Mouse (Mus musculus) right cerebral cortex, postnatal 25 days (tissue): ENCODE data around the gene Pdcd2l.
A peak's percentile ranks its signal among the peaks of the same experiment; 100 is the strongest.

Experiments
- DNase-seq: peaks from one replicate; pipeline ENCODE4 v3.0.0; 2022

The Pdcd2l gene

DNA sequence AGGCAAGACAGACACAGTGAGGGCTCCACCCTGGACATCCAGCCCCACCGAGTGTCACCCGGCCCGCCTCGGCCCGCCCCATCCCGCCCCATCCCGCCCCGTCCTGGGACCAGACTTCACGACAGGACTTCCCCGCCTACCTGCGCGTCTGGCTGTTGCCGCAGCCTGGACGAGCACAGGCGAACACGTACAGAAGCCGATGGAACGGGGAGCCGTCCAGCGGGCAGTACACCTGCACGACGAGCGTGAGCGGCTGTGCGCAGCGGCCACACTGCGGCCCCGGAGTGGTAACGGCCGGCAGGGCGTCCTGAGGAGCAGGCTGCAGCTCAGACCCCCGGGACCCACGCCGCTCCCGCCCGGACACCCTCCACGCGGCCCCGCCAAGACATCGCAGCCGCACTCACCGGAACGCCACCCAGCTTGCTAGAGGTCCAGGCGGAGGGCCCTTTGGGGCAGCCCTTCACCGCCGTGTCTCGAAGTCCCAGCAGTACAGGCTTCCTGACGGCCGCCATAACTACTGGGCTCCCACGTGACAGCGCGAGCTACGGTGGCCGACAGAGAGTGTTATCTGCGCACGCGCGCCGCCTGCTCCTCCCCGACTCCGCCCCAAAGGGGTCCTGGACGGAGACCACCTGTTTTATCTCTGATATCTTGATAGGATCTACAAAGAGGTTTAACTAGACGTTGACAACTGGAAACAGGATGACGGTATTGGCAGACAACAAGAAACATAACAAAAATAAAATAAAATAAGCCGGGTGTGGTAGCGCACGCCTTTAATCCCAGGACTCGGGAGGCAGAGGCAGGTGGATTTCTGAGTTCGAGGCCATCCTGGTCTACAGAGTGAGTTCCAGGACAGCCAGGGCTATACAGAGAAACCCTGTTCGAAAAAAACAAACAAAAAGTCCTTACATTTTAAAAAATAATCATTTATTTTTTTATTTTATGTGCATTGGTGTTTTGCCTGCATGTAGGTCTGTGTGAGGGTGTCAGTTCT, at the start of gene Pdcd2l:
Gene Pdcd2l (minus strand): TSS at position 530 of the 997 bp plus-strand sequence.
- peak; percentile 93 for DNase-seq

DNA sequence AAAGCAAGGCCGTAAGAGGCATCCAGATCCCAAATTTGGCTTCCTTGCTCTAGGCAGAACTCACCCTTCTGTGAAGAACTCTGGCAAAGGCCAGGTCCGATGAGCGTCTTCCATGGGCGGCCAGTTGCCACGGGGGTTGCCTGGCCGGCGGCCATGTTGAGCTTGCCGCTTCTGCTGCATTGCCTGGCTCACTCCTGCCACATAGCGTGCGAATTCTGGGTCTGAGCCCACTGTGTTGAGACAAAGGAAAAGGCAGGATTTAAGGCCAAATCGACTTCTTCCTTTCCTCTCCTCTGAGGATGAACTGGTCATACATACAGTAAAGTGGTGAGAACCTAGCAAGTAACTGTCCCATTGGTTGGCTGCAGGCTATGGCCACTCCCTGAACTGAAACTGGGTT, 45.7 kb upstream of the Pdcd2l start:
- DNase-seq, result no peak

DNA sequence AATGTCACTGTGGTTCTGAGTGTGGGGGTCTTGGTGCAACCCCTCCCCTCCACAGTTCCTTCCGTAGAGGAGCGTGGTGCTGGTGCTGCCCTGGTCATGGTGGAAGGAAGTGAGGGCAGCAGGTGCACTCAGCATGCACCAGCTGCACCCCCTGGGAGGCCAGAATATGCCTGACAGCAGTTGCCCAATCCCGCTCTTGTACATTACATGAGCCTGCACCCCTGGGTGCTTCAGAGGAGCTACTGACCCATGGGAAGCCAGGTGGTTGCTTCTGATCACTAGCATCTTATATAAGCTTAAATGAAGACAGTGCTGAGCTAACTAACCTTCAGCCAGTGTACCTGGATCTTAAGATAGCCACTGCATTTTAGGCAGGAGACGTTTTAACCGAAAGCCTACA, 41.6 kb upstream of the Pdcd2l start:
- DNase-seq, result no peak

DNA sequence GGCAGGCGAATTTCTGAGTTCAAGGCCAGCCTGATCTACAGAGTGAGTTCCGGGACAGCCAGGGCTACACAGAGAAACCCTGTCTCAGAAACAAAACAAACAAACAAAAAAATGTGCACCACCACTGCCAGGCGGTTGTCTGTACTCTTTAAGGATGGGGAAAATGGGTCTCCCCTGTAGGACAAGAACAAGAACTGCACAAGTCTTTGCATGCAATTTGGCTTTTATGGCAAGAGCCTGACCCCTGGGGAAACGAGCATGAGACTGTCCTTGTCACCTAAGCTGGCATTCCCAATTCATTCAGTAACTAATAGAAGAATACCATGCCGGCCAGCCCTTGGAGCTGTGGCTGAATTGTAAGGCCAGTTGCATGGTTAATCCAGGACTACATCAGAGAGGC, 39.1 kb upstream of the Pdcd2l start:
- DNase-seq, result no peak

DNA sequence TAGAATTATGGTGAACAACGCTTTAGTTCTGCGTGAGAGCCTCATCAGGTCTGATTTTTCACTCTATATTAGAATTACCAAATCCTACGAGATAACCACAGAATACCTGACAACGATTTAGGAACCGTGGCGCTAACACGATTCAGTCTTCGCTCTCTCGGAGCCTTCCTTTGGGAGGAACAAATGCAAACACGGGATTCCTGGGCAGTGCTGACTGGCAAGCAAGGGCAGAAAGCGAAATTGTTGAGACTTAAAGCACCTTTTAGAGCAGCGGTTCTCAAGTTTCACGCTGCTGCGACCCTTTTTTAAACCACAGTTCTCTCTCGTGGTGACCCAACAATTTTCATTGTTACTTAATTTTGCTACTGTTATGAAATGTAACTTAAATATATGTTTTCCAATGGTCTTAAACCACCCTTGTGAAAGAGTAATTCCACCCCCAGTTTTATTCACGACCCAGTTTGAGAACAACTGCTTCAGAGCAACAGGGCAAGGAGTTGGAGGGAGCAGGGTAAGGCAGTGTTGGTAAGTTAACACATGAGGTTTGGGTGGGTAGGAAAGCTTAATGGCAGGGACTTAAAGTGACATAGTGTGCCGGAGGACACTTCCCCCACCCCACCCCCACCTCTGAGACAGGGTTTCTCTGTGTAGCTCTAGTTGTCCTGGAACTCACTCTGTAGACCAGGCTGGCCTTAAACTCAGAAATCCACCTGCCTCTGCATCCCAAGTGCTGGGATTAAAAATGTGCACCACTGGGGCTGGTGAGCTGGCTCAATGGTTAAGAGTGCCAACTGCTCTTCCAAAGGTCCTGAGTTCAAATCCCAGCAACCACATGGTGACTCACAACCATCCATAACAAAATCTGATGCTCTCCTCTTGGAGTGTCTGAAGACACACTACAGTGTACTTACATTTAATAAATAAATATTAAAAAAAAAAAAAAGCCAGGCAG, 38.4 kb upstream of the Pdcd2l start:
- DNase-seq, result no peak

DNA sequence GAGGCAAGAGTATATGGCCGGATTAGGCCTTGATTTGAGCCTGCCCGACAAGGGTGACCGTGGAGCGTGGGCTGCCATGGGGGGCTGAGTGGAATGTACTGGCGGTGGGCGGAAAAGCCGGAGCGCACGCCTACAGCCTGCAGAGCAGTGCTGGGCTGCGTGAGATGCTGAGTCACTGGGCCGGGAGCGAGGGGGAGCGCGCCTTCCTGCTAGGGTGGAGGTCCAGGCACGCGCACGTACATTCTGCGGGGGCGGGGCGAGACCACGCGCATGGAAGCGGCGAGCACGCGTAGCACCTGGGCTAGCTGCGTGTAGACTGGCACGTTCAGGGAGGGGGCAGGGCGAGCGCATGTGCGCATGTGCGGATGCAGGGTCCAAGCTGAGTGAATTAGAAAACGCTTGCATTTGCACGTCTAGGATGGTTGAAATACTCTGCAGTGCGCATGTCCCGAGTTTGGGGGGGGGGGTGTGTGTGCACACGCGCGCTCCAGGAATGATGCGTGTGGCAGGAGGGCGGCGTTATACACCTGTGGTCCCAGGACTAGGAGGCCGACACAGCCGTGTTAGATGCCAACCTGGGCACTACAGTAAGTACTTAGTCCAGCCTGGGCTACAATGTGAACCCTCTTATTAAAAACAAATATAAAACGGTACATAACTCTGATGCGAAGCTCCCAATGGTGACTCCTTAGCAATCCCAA, 37.6 kb upstream of the Pdcd2l start:
- DNase-seq, result peak; percentile 100

DNA sequence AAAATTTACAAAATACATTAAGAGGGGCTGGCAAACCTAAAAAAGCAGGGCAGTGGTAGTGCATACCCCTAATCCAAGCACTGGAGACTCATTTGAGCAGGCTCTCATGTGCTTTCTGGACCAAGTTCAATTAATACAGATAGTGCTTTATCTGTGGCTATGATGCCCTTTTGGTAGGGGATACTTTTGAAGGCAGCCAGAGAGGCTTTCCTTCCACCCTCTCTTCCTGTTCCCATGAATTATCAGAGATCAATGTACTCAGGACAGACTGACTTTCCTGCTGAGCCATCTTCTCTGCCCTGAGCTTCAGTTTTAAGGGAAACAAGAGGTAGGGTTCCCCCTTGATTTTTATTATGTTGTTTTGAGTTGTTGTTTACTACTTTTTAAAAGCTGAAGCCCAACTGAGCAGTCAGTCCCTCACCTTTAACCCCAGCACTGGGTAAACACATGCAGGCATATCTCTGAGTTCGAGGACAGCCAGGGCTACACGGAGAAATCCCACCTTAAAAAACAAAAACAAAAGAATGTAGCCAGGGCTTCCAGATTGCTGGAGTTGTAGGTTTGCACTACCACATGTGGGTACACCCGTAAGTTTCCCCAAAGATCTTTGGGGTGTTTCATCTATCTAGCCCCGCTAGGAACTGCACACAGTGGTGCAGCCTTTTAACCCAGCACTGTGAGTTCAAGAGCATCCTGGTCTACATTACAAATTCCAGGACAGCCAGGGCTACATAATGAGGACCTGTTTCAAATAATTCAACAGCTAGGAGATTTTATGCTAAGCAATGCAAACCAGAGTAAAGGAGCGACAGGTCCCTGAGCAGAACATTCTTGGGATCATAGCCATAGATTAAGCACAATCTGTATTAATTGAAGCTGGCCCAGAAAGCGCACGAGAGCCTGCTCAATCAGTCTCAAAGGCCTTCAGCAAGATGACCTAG, 36.6 kb upstream of the Pdcd2l start:
- no peak for DNase-seq

DNA sequence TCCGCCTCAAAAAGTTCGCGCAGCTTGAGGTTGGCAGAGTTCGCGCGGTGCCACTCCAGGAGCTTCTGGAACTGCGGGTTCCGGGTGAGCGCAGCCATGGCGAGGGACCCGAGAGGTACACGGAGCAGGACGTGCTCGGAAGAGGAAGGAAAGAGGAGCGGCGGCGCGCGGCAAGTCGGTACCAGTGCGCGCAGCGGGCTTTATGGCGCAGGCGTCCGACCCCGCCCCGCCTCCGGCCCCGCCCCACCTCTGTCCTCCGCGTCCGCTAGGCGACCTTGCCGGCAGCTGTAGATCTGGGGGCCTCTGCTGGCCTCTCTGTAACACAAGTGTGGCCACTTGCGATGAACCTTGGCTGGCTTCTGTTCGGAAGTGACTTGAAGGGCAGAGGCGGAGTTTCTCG, 33.7 kb upstream of the Pdcd2l start, which contains the start of gene Gpi1:
Gene Gpi1 (minus strand): TSS at position 221 of the 400 bp plus-strand sequence.
- peak; percentile 78 for DNase-seq

DNA sequence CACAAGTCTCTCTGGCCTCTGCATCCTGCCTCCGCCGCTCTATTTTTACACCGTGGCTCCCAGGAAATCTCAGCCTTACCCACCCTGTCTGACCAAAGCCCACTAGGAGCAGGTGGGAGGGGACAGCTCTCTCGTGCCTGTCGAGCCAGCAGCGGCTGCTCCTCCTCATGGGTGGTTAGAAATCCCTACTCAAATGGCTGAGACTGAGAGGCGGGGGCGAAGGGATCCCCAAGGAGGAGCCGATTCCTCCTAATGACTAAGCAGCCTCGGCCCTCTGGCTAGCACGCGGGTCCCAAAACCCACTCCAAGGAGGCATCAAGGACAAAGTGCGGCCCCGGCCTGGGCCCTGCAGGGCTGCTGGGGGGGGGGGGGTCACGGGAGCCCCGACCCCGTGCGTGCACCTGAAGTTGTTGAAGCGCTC, 33.2 kb upstream of the Pdcd2l start:
- peak; percentile 75 for DNase-seq

DNA sequence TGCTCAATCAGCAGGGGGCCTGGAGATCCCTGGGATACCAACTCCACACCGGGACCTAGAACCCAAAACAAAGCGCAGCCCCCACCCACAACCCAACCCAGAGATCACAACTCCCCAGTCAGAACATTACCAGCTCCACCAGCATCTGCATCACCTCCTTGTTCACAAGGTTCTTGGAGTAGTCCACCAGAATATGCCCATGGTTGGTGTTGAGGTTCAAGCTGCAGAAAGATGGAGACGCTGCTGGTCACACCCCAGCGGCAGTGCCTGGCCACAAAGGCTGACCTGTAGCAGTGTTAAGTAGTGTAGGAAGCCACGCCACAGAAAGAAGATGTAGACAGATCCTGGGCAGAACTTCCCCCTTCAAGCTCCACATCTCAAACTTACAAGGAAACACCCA, 32.7 kb upstream of the Pdcd2l start:
- no peak for DNase-seq

DNA sequence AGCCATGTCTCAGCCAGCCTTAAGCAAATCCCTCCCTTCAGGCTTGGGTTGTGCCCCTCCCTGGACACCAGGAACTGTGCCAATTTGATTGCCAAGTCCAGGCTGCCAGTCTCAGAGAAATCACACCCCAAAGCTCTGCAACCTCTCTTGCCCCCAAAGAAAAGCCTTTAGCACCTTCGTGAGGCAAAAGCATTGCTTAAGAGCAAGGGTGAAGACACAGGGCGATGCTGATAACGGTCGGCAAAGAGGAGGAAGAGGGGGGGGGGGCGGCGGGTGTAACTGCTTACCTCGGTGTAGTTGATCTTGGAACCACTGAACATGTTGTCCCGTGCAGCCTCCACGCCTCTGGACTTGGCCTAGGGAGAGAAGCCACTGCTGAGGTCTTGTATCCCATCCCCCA, 32.2 kb upstream of the Pdcd2l start:
- DNase-seq, result no peak

DNA sequence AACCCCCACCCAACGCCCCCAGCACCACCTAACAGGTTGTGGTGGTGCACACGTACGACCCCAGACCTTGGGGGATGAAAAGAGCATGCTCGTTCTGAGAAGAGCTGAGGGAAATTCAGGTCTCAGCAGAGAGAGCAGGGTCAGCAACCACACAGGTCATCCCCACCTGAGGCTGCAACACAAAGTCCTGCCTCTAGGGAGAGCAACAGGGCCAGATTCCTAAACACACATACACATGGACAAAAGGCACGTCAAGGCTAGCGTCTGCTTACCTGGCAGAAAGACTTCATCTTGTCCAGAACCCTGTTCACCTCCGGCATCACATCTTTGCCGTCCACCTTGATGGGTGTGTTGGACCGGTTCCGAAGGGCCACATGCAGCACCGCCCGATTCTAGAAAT, 30.4 kb upstream of the Pdcd2l start:
- DNase-seq, result no peak

DNA sequence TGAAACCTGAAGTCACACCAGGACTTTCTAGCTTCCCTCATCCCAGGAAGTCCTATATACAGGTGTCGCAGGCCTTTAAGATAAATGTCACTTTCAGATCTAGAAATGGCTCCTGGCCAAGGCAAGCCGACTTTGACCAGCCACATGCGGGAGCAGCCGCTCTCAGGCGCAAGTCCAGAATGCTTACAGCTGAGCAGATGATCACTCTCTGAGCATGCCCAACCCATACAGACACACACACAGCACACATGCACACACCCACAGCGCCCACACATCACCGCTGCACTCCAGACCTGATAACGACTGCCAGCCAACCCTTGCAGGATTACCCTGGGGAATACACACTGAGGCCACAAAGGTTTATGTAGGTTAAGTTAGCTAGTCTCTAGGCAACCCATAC, 29.6 kb upstream of the Pdcd2l start:
- DNase-seq, result peak; percentile 43

DNA sequence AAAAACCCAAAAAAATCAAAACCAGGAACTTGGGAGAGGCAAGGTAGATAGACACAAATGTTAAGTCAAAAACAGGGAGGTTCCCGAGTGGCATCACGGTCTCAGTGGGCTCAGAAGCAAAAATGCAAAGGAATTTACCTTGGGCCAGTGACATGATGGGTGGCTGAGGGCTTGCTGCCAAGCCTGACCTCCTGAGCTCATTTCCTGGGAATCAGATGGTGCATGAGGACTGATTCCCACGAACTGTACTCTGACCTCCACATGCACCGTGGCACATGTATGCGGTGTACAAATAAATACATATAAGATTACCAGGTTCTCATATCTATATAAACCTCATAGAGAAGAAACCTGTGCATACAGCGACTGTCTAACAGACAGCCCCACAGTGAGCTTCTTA, 27.8 kb upstream of the Pdcd2l start:
- DNase-seq, result no peak

DNA sequence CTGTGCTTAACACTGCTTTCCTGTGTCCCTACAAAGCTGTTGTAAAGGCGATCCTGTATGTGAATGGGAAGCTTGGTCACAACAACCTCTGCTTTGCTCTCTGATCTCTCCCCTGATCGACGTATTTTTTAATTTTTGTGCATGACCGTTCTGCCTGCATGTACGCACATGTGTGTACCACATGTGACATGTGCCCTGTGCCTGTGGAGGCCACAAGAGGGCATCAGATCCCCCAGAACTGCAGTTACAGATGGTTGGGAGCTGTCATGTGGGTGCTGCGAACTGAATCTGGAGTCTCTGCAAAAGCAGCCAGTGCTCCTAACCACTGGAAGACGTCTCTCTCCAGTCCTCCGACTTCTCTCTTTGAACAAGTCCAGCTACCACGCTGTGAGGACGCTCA, 25.9 kb upstream of the Pdcd2l start:
- no peak for DNase-seq

DNA sequence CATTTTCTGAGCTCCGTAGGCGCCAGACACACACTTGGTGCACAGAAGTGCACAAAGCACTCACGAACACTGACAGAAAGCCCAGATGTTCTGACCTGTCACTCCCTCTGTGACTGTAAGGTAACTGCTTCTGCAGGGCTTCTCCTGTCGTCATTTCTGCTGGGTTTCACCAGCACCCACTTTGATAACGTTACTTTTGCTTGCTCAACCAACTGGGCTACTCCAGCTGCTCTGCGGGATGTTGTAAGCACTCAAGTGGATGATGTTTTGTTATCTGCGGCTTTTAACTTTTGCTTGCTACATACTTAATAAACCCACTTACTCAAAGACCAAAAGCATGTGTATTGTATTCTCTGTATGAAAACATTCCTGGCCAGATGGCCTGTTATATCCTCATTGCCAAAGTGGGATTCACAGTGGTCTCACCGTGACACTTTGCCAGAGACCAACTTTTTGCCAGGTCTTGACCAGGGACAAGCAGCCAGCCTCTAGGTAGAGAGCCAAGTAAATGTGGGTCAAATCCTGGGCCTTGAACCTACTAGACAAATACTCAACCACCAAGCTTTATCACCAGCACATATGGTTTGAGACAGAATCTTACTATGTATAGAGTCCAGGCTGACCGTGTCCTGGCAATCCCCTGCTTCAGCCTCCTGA, 25.3 kb upstream of the Pdcd2l start:
- DNase-seq, result no peak

DNA sequence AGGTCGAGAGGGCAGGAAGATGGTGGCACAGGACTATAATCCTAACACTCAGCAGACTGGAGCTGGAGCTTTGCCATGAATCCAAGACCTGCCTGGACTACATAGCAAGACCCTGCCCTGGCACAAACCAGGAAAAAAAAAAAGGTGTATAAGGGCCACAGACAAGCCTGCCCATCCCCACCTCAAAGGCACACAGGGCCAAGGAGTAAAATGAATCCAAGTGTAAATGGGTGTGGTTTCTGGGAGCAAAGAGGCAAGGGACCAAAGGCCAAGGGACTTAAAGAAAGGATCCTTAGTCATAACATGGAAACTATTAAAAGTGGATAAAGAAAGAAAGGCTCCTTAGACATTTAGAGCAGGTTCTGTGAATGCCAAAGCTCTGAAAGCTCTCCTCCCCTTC, 22.0 kb upstream of the Pdcd2l start:
- DNase-seq, result no peak

DNA sequence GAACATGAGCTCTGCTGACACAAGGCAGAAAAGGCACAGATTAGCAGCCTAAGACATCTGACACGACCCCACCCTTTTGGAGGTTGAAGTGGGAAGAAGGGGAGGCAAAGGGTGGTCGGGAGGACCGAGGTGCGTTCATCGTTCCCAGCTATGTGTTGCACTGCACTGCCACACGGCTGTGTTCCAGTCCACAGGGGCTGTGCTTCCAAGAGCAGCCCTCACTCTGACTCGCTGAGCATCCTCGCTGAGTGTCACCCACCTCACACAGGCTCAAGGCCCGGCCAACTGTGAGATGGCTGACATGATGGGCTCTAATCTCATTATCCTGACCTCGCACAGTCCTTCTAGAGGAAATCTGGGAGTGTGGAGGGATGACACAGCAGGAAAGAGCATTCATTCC, 20.0 kb upstream of the Pdcd2l start:
- DNase-seq, result no peak

DNA sequence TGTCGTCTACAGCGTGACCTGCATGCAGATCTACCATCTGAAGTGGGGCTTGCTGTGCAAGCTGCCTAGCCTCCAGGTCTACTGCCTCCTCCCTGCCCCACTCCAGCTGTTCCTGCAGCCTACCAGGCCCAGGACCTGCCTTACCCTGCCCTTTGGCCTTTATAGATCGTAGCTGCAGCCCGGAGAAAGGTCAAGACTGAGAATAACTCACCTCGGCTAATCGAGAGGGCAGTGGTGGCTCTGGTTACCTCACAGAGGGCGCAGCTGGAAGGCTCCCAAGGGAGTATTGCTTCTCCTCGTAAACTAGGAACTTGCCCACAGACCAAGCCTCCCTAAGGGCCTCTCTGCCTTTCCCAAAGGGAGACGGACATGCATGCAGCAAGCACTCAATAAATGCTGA, 19.0 kb upstream of the Pdcd2l start:
- DNase-seq, result no peak

DNA sequence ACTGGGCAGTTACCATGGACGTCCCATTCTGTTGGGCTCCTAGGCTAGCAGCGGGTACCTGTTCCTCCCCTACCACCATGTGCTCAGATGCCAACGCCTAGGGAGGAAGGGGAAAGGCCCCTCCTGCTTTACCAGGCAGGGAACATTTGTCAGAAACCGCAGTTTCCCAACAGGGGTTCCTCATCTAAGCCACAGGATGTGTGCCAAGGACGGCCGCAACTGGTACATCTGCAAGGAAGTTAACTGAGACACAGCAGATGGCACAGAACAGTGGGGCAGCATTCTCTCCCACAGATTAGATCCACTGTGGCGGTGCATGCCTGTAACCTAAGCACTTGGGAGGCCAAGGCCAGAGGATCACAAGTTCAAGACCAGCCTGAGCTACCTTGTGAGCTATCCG, 18.2 kb upstream of the Pdcd2l start:
- no peak for DNase-seq

DNA sequence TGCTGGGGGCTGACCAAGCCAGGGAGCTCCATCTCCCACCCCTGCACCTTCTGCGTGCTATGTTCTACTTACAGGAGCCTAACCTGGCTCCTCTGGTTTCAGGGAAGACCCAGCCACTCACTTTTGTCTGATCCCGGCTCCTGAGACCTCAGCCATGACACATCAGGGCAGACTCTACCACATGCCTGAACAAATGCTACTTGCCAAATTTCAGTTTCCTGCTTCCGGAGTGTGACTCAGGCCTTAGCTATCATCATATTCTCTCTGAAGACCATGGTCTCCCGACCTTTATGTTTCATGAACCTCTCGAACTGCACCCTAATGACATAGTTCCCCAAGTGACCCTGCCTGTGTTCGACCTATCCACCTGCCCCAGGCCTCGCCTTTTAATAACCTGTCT, 16.8 kb upstream of the Pdcd2l start:
- DNase-seq, result no peak
